Mouse (Mus musculus) G1E (cell line): ENCODE measurements around the gene Zfp384. TPM values are rescaled to one million over a fixed set of nuclear protein-coding genes. Genes with fewer than 3 reads are reported as not detected.

Source experiments
- ATAC-seq: 2 replicates; pipeline ENCODE4 v1.8.0; 2016; ENCODE audit warnings: mild to moderate bottlenecking; ENCODE audit not compliant: insufficient number of reproducible peaks, poor library complexity, low FRiP score, severe bottlenecking; ENCODE audit errors: extremely low read depth
- DNase-seq: peaks from one replicate; pipeline ENCODE4 v3.0.0; 2012; ENCODE audit warnings: low spot score
- H3K27me3 ChIP-seq: 2 replicates; pipeline ENCODE4 v1.6.1; 2012; ENCODE audit warnings: mild to moderate bottlenecking, low read length, inconsistent platforms; ENCODE audit not compliant: insufficient read depth
- H3K36me3 ChIP-seq: replicated peaks from 2 replicates; pipeline ENCODE3; 2012; ENCODE audit warnings: mild to moderate bottlenecking, inconsistent platforms
- H3K4me1 ChIP-seq: 2 replicates; pipeline ENCODE4 v1.6.1; 2012; ENCODE audit warnings: low read depth, low read length, inconsistent platforms, mixed read lengths; ENCODE audit not compliant: insufficient read depth
- H3K4me3 ChIP-seq: 2 replicates; pipeline ENCODE4 v1.5.1; 2012; ENCODE audit warnings: low read depth, mild to moderate bottlenecking, inconsistent platforms, low read length, moderate library complexity, mixed read lengths
- H3K9me3 ChIP-seq: replicated peaks from 2 replicates; pipeline ENCODE4 v1.6.1; 2012; ENCODE audit warnings: inconsistent platforms
- CTCF ChIP-seq: IDR thresholded peaks from 2 replicates; pipeline ENCODE4 v1.5.1; 2012; ENCODE audit warnings: low read depth, low read length, inconsistent platforms, mixed read lengths
- GATA1 ChIP-seq: IDR thresholded peaks from 2 replicates; pipeline ENCODE4 v1.6.1; 2012; ENCODE audit warnings: borderline replicate concordance, low read length, inconsistent platforms, mixed read lengths
- GATA2 ChIP-seq: IDR thresholded peaks from 2 replicates; pipeline ENCODE4 v1.6.1; 2012; ENCODE audit warnings: low read depth, low read length, inconsistent platforms, borderline replicate concordance
- POLR2AphosphoS5 ChIP-seq: IDR thresholded peaks from 2 replicates; pipeline ENCODE4 v1.6.1; 2012; ENCODE audit warnings: low read depth, low read length, inconsistent platforms; ENCODE audit not compliant: insufficient replicate concordance
- TAL1 ChIP-seq: conservative IDR thresholded peaks from 2 replicates; pipeline ENCODE4 v1.6.1; 2012; ENCODE audit warnings: low read depth, low read length, inconsistent platforms, mixed read lengths
- polyA plus RNA-seq: library from polyadenylated mRNA; stranded (reverse); fragments of >175 nt; gene quantifications from 2 replicates; pipeline ENCODE4 v1.2.3, GENCODE M21; 2012
- total RNA-seq, 2 experiments: library from RNA; stranded (forward) in 1 of 2; stranded (reverse) in 1 of 2; fragments of 200-1000 nt in 1 of 2; fragments of >200 nt in 1 of 2; fragmentation: Nextera tagmentation in 1 of 2; gene quantifications; 2 replicates each; pipeline ENCODE4 v1.2.3; 2014 to 2017

Gene Zfp384
- total and polyA plus RNA-seq, 3 experiments = 22.9 to 71.2 (median 51.7) TPM

DNA sequence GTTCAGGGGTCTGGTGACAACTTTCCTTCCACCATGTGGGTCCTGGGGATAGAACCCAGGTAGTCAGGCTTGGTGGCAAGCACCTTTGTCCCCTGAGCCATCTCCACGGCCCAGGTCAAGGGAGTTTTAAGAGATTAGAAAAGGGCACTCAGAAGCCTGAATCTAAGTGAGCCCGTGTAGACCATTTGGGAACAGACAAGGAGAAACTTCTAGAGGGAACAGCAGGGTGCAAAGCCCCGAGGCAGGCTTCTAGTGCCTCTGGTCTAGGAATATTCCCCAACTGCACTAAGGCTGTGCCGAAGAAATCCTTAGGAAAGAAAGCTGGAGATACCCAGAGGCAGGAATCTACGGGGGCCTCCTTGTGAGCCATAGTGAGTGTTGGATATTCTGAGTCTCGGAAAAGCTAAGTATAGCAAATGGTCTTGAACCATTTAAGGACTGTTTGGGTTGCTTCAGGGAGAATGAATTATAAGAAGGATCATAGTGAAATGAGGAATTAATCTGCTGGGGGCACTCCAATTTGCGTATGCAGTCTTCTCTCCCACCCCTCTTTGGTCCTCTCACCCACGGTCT lies 13.0 kb upstream of the Zfp384 start:
- no peaks in the 10 kb centered on the region for H3K36me3 ChIP-seq
- H3K4me3 ChIP-seq = no peak overlapping the region
- TF ChIP-seq POLR2AphosphoS5 (no peak), TAL1 (no peak), GATA1 (no peak), CTCF (no peak), GATA2 (no peak)
- peaks cover 68% of the 10 kb centered on the region for H3K27me3 ChIP-seq
- no peak for ATAC-seq
- H3K9me3 ChIP-seq = no peaks in the 10 kb centered on the region
- no peak for DNase-seq
- H3K4me1 ChIP-seq = peaks cover 16% of the 10 kb centered on the region

DNA sequence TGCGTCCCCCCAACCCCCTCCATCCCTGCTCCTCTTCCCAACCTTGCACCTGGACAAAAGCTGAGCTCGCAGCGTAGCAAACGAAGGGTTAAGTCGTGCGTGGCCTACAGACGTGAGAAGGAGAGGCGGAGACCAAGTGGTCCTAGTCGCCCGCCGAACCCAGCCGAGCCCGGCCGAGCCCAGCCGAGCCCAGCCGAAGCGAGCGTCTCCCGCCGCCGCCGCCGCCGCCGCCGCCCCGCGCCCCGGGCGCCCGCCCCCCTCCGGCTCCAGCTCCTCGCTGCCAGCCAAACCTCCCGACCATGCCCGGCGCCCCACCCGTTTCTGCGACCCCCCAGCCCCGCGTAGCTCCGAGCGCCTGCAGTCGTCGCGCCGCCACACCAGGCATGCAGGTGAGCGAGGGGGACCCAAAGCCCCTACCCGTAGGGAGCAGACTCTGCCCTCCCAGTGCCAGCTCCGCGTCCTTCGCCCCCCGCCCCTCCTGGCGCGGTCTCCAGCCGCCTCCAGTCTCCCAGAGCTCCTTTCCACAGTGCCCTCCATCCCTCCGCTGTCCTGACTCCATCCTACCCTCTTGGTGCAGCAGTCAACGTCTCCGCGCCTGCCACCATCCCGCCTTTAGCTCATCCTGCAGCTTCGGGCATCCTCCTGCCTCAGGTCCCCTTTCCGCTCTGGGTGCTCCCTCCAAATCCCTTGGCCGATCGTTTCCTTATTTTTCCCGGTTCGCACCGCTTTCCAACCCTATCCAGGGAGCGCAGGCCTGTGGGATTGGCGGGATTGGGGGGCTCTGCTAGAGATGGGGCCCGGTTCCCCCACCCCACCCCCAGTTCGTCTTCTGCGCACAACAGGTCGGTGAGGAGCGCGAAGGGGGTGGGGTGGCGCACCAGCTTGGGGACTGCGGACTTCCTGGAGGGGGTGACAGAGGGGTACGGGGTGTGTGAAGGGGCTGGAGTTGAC lies 12.1 kb upstream of the Zfp384 start, which contains the start of gene Pianp:
Pianp (plus strand) TSS at position 144 of the 951 bp plus-strand sequence.
- Histone ChIP-seq H3K27me3 (peaks cover 74% of the 10 kb centered on the region), H3K4me3 (peak within 1 kb of the TSS; percentile 65; the same call in 1 of the 2 replicates), H3K4me1 (peaks cover 16% of the 10 kb centered on the region), H3K9me3 (no peaks in the 10 kb centered on the region), H3K36me3 (no peaks in the 10 kb centered on the region)
- TF ChIP-seq TAL1 (no peak), CTCF (no peak), POLR2AphosphoS5 (no peak), GATA1 (no peak), GATA2 (no peak)
- DNase-seq (peak; percentile 63), ATAC-seq (peak; percentile 34; the same call in 1 of the 2 replicates)

DNA sequence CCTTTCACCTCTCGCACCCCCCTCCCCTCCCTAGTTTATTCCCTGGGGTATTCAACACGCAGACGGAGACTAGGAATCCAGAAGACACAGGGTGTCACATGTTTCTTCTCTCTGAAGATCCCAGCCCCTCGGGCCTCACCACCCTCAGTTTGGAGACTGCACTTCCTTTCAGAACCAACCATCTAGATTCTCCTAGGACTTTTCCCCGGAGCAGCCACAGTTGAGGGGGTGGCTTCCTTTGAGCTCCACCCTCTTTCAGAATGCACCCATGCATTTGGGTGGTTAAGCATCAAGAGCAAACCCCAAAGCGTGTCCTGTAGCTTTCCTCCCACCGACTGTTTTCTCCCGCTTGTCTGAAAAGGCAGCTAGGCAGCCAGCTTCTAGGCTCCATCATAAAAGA lies 10.9 kb upstream of the Zfp384 start:
- H3K4me3 ChIP-seq = no peak overlapping the region
- peaks cover 79% of the 10 kb centered on the region for H3K27me3 ChIP-seq
- DNase-seq (no peak), ATAC-seq (no peak)
- TF ChIP-seq GATA1 = no peak
- TF ChIP-seq GATA2 = no peak
- no peak for TF ChIP-seq TAL1
- TF ChIP-seq CTCF = no peak
- TF ChIP-seq POLR2AphosphoS5 = no peak
- H3K36me3 ChIP-seq = no peaks in the 10 kb centered on the region
- H3K9me3 ChIP-seq = no peaks in the 10 kb centered on the region
- H3K4me1 ChIP-seq = peaks cover 16% of the 10 kb centered on the region

DNA sequence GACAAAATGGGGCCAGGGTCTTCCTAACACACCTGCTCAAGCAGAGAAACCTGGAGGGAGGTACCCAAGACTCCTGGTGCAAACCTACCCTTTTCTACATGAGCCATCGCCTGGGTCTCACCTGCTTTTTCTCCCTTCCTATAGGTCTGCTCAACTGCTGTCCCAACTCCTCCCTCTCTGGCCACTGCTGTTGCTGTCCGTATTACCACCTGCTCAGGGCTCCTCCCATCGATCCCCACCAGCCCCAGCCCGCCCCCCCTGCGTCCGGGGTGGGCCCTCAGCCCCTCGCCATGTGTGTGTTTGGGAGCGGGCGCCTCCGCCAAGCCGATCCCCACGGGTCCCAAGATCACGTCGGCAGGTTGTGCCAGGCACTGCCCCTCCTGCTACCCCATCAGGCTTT lies 9.9 kb upstream of the Zfp384 start:
- no peaks in the 10 kb centered on the region for H3K36me3 ChIP-seq
- H3K9me3 ChIP-seq = no peaks in the 10 kb centered on the region
- peaks cover 22% of the 10 kb centered on the region for H3K4me1 ChIP-seq
- TF ChIP-seq CTCF = no peak
- no peak for TF ChIP-seq GATA1
- TF ChIP-seq GATA2 = no peak
- TF ChIP-seq TAL1 = no peak
- TF ChIP-seq POLR2AphosphoS5 = no peak
- H3K4me3 ChIP-seq = no peak overlapping the region
- no peak for DNase-seq
- peaks cover 79% of the 10 kb centered on the region for H3K27me3 ChIP-seq
- no peak for ATAC-seq

- H3K4me1 ChIP-seq = peaks cover 26% of the 10 kb centered on the region
- H3K4me3 ChIP-seq = no peak overlapping the region
- ATAC-seq (no peak), DNase-seq (no peak)
- TF ChIP-seq CTCF = no peak
- TF ChIP-seq GATA2 = no peak
- TF ChIP-seq POLR2AphosphoS5 = no peak
- no peak for TF ChIP-seq TAL1
- TF ChIP-seq GATA1 = no peak
- H3K27me3 ChIP-seq = peaks cover 77% of the 10 kb centered on the region
- no peaks in the 10 kb centered on the region for H3K9me3 ChIP-seq
- peaks cover 3% of the 10 kb centered on the region for H3K36me3 ChIP-seq
Observed at GRCm38 (mm10) chr6:124999546-124999945, 9.4 kb upstream of the Zfp384 start.

DNA sequence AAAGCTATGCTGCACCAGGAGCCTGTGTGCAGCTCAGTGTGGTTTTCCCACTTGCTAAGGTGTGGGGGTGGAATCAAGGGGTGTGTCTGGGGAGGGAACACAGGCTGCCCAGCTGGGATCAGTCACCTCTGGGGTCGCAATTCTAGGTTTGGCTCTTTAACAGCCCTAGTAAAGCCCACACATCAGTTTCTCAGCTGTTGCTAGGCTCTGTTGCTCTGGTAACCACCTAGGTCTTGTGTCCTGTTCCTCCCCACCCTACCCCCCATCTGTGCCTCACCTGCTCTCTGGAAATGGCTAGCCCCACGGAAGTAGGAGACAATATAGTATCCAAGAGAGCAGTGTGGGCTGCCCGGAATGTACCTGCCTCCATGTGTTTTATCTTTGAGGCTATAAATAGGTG lies 5.2 kb upstream of the Zfp384 start:
- Histone ChIP-seq H3K27me3 (peaks cover 41% of the 10 kb centered on the region), H3K4me3 (no peak overlapping the region), H3K9me3 (no peaks in the 10 kb centered on the region), H3K4me1 (peaks cover 25% of the 10 kb centered on the region), H3K36me3 (peaks cover 8% of the 10 kb centered on the region)
- DNase-seq = no peak
- no peak for ATAC-seq
- TF ChIP-seq GATA1 (no peak), CTCF (no peak), POLR2AphosphoS5 (no peak), GATA2 (no peak), TAL1 (no peak)
